Mouse (Mus musculus) stomach, postnatal 0 days (tissue): ENCODE data around the gene Peak1. TPM values are rescaled to one million over a fixed set of nuclear protein-coding genes. Genes with fewer than 3 reads are reported as not detected.

Experiments
- ATAC-seq: fragments of 200-750 bp; cut with Nextera tagmentation; 2 replicates; pipeline ENCODE4 v1.8.0; 2017; ENCODE audit not compliant: low FRiP score, low TSS enrichment
- DNase-seq: peaks from one replicate; pipeline ENCODE4 v3.0.0-alpha.2; 2016; ENCODE audit warnings: low spot score
- H3K27ac ChIP-seq: fragments of 300-500 bp; sonication (generic); replicated peaks from 2 replicates; pipeline ENCODE4 v1.5.1; 2014; ENCODE audit warnings: mild to moderate bottlenecking, control low read depth
- H3K27me3 ChIP-seq: fragments of 300-500 bp; sonication (generic); 2 replicates; pipeline ENCODE4 v1.6.1; 2014; ENCODE audit warnings: low read length; ENCODE audit not compliant: control insufficient read depth, insufficient read depth
- H3K36me3 ChIP-seq: fragments of 300-500 bp; sonication (generic); 2 replicates; pipeline ENCODE4 v1.6.1; 2014; ENCODE audit warnings: low read length, mixed read lengths; ENCODE audit not compliant: control insufficient read depth, insufficient read depth
- H3K4me1 ChIP-seq: fragments of 300-500 bp; sonication (generic); replicated peaks from 2 replicates; pipeline ENCODE4 v1.6.1; 2014; ENCODE audit warnings: antibody characterized with exemption; ENCODE audit not compliant: control insufficient read depth, insufficient read depth
- H3K4me2 ChIP-seq: fragments of 300-500 bp; sonication (generic); replicated peaks from 2 replicates; pipeline ENCODE4 v1.6.1; 2014; ENCODE audit warnings: low read depth, mild to moderate bottlenecking, control low read depth, moderate library complexity
- H3K4me3 ChIP-seq: fragments of 300-500 bp; sonication (generic); 2 replicates; pipeline ENCODE4 v1.5.1; 2014; ENCODE audit warnings: low read depth, low read length, control low read depth
- H3K9ac ChIP-seq: fragments of 300-500 bp; sonication (generic); 2 replicates; pipeline ENCODE4 v1.6.1; 2014; ENCODE audit warnings: mild to moderate bottlenecking, low read length, control low read depth, mixed read lengths
- H3K9me3 ChIP-seq: fragments of 300-500 bp; sonication (generic); 2 replicates; pipeline ENCODE4 v1.6.1; 2016; ENCODE audit warnings: low read length; ENCODE audit not compliant: control insufficient read depth
- CTCF ChIP-seq: IDR thresholded peaks from 2 replicates; pipeline ENCODE4 v1.5.1; 2016; ENCODE audit warnings: antibody characterized with exemption, low read depth, mild to moderate bottlenecking, moderate library complexity
- EP300 ChIP-seq: optimal IDR thresholded peaks from 2 replicates; pipeline ENCODE3; 2016; ENCODE audit warnings: antibody characterized with exemption
- WGBS: fragments of 180-500 bp; shearing (Covaris S2); extraction: QIAGEN DNeasy Blood & Tissue Kit; methylation state at CpG from one replicate; pipeline ENCODE4 v1.1.7; 2014; 5-methylcytosine and 5-hydroxymethylcytosine counted together
- polyA plus RNA-seq: library from polyadenylated mRNA; unstranded; fragments of >200 nt; fragmentation: Nextera tagmentation; extraction: Ambion mirVana; gene quantifications from 2 replicates; pipeline ENCODE4 v1.2.1, GENCODE M21; 2015

The Peak1 gene
- polyA plus RNA-seq, 1 experiment from 2014 or later = 4.5 TPM

- Histone ChIP-seq H3K4me2 (no peak overlapping the region), H3K36me3 (no peaks in the 10 kb centered on the region), H3K4me3 (no peak overlapping the region), H3K9me3 (no peaks in the 10 kb centered on the region), H3K4me1 (no peaks in the 10 kb centered on the region), H3K27ac (no peak overlapping the region), H3K9ac (no peak overlapping the region), H3K27me3 (no peaks in the 10 kb centered on the region)
- no peak for TF ChIP-seq EP300
- no peak for TF ChIP-seq CTCF
- DNase-seq (no peak), ATAC-seq (no peak)
- 78% methylated on average over 5 of the region's 5 CpGs for WGBS
Observed at GRCm38 (mm10) chr9:56435821-56436526, 18.1 kb upstream of the Peak1 start.

DNA sequence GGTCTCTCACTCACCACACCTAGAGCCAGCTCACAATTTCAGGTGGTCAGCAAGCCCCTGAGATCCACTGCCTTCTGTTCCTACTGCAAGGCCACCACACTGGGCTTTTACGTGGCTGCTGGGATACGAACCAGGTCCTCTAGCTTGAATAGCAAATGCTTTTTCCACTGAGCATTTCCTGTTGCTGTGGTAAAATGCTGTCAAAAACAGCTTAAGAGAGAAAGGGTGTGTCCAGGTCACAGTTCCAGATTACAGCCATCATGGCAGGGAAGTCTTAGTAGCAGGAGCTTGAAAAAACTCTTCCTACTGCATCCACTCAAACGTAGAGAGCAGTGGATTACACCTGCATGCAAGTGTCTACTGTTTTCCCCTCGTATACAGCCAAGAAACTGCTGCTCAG is 7.0 kb upstream of the Peak1 start:
- 80% methylated on average over 4 of the region's 4 CpGs for WGBS
- no peak for TF ChIP-seq EP300
- TF ChIP-seq CTCF = no peak
- Histone ChIP-seq H3K27me3 (no peaks in the 10 kb centered on the region), H3K9ac (no peak overlapping the region), H3K4me3 (no peak overlapping the region), H3K36me3 (no peaks in the 10 kb centered on the region; the same call in 1 of the 2 replicates), H3K9me3 (no peaks in the 10 kb centered on the region), H3K4me2 (no peak overlapping the region), H3K4me1 (no peaks in the 10 kb centered on the region), H3K27ac (no peak overlapping the region)
- DNase-seq = no peak
- no peak for ATAC-seq

- ATAC-seq (no peak), DNase-seq (no peak)
- TF ChIP-seq EP300 = no peak
- no peak for TF ChIP-seq CTCF
- H3K4me2 ChIP-seq = no peak overlapping the region
- H3K27ac ChIP-seq = no peak overlapping the region
- no peak overlapping the region for H3K9ac ChIP-seq
- no peaks in the 10 kb centered on the region for H3K4me1 ChIP-seq
- H3K36me3 ChIP-seq = no peaks in the 10 kb centered on the region; the same call in 1 of the 2 replicates
- H3K4me3 ChIP-seq = no peak overlapping the region
- no peaks in the 10 kb centered on the region for H3K9me3 ChIP-seq
- 71% methylated on average over 5 of the region's 5 CpGs for WGBS
- H3K27me3 ChIP-seq = no peaks in the 10 kb centered on the region
Observed at GRCm38 (mm10) chr9:56421991-56422390, 4.1 kb upstream of the Peak1 start.

- Histone ChIP-seq H3K27ac (no peak overlapping the region), H3K9ac (no peak overlapping the region), H3K4me1 (no peaks in the 10 kb centered on the region), H3K27me3 (no peaks in the 10 kb centered on the region), H3K36me3 (no peaks in the 10 kb centered on the region; the same call in 1 of the 2 replicates), H3K4me2 (no peak overlapping the region), H3K4me3 (no peak overlapping the region), H3K9me3 (no peaks in the 10 kb centered on the region)
- 72% methylated on average over 9 of the region's 9 CpGs for WGBS
- DNase-seq = no peak
- TF ChIP-seq CTCF (no peak), EP300 (no peak)
- no peak for ATAC-seq
Observed at GRCm38 (mm10) chr9:56420892-56421601, 3.2 kb upstream of the Peak1 start.

GRCm38 (mm10) chr9:56420236-56420635 is 2.4 kb upstream of the Peak1 start:
- H3K36me3 ChIP-seq = no peaks in the 10 kb centered on the region; the same call in 1 of the 2 replicates
- WGBS = 95% methylated on average over 1 of the region's 1 CpGs
- H3K9me3 ChIP-seq = no peaks in the 10 kb centered on the region
- no peak for ATAC-seq
- no peak overlapping the region for H3K9ac ChIP-seq
- H3K4me2 ChIP-seq = no peak overlapping the region
- H3K4me3 ChIP-seq = no peak overlapping the region
- no peak for TF ChIP-seq EP300
- no peak for TF ChIP-seq CTCF
- DNase-seq = no peak
- H3K27ac ChIP-seq = no peak overlapping the region
- no peaks in the 10 kb centered on the region for H3K4me1 ChIP-seq
- H3K27me3 ChIP-seq = no peaks in the 10 kb centered on the region

GRCm38 (mm10) chr9:56418738-56419239 is 922 bp upstream of the Peak1 start:
- DNase-seq = peak; percentile 72
- no peak for TF ChIP-seq CTCF
- TF ChIP-seq EP300 = no peak

More at GRCm38 (mm10) chr9:56418738-56419239, 922 bp upstream of the Peak1 start:
- Histone ChIP-seq H3K4me1 (no peaks in the 10 kb centered on the region), H3K36me3 (no peaks in the 10 kb centered on the region; the same call in 1 of the 2 replicates), H3K9me3 (no peaks in the 10 kb centered on the region), H3K27ac (peak overlapping the region; percentile 93), H3K4me2 (peak overlapping the region; percentile 70), H3K4me3 (peak overlapping the region; percentile 63), H3K9ac (peak overlapping the region; percentile 69), H3K27me3 (no peaks in the 10 kb centered on the region)
- ATAC-seq = peak; percentile 16; the same call in 1 of the 2 replicates
- 0% methylated on average over 11 of the region's 11 CpGs for WGBS
